Mouse (Mus musculus) lung, postnatal 0 days (tissue): ENCODE data around the gene Nrd1.

Source experiments
- CTCF ChIP-seq: IDR thresholded peaks from 2 replicates; pipeline ENCODE4 v1.5.1; 2016; ENCODE audit warnings: antibody characterized with exemption, mild to moderate bottlenecking
- EP300 ChIP-seq: IDR thresholded peaks from 2 replicates; pipeline ENCODE4 v1.6.1; 2016; ENCODE audit warnings: antibody characterized with exemption, mild to moderate bottlenecking, control low read depth

DNA sequence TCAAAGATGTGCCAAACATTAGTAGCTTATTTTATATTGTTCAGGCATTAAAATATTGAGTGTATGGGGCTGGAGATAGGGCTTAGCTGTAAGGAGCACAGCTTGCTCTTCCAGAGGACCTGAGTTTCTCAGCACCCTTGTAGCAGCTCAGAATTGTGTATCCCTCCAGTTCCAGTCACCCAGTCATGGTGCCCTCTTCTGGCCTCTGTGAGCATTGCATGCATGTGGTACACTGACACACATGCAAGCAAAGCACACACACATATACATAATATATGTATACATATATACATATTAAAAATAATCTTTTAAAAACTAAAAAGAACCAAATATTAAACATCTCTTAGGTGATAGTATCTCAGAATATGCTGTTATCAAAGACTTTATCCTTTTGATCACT is 35.9 kb downstream of the Nrd1 start:
- TF ChIP-seq EP300 (no peak), CTCF (peak; percentile 80)
